ENCODE assay signal across 18 mouse cellular contexts in the genomic region with DNA sequence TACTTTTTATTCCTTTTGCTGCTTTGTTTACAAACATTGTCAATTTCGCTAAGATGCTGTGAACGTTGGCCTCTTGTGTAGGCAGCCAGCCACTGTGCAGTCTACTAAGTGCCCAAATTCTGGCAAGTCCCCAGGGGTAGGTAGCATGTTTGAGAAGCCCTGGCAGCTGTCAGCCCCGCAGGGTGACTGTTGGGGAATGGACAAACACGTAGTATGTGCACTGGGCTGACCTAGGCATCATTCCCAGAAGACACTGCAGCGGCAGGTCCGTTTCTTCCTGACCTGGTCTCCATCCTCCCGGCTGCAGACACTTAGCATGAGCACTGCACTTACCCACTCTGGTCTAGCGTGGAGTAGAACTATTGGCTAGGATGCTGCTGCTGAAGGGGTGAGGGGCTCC. TPM values are rescaled to one million over a fixed set of nuclear protein-coding genes. Genes with fewer than 3 reads are reported as not detected.
DNase-seq lines count a peak whose midpoint lies in the region.
"Had no signal": no experiment of that assay in that cellular context is flagged by ENCODE, and none has a peak within 500 bp of the region (broad histone marks: within the 10 kb centered on the region; RNA-seq: fewer than 3 reads in every experiment).

No protein-coding gene starts in this region.

- 90% methylated on average over 8 of the region's 8 CpGs for WGBS in midbrain, embryonic 10.5 days

- H3K4me1 ChIP-seq in midbrain, embryonic 10.5 days: peaks cover 11% of the 10 kb centered on the region
- H3K4me1 ChIP-seq: limb, embryonic 12.5 days had no signal

- no peaks in the 10 kb centered on the region for H3K27me3 ChIP-seq in midbrain, embryonic 10.5 days (ENCODE audit: low read depth, poor library complexity, severe bottlenecking)
- H3K27me3 ChIP-seq: CH12.LX; embryonic facial prominence, embryonic 15.5 days; limb, embryonic 12.5 days; Patski had no signal

- intact Hi-C loops in heart, postnatal 25 days (cut with DNase I): no loop called here

- H3K36me3 ChIP-seq in midbrain, embryonic 10.5 days: peaks cover 91% of the 10 kb centered on the region

- no peak overlapping the region for H3K4me3 ChIP-seq in midbrain, embryonic 10.5 days
- H3K4me3 ChIP-seq: embryonic facial prominence, embryonic 15.5 days; limb, embryonic 12.5 days had no signal

- peak overlapping the region; percentile 70 for H3K27ac ChIP-seq in midbrain, embryonic 10.5 days (replicated peaks)
- H3K27ac ChIP-seq: embryonic facial prominence, embryonic 15.5 days; limb, embryonic 12.5 days had no signal

- DNase-seq in heart, adult 18-20 months: peak; percentile 58 to 62
- no peak for DNase-seq in heart, postnatal 25 days (ENCODE audit: low spot score)
- peak; percentile 81 for DNase-seq in brain, adult 2 months (ENCODE audit: low read depth, low spot score)
- DNase-seq in cerebellum, adult 11-12 months: peak; percentile 76
- no peak for DNase-seq in midbrain, embryonic 10.5 days (ENCODE audit: low spot score)
- no peak for DNase-seq in frontal cortex, postnatal 36 days (ENCODE audit: low spot score in 2 of 2)
- no peak for DNase-seq in embryo, embryonic 10 days (ENCODE audit: low spot score)
- DNase-seq: kidney, adult 8-10 months; lung, adult 2 months; right cerebral cortex, postnatal 25 days had no signal

- H3K9me3 ChIP-seq in midbrain, embryonic 10.5 days (replicated peaks): no peaks in the 10 kb centered on the region
- H3K9me3 ChIP-seq: embryonic facial prominence, embryonic 15.5 days; limb, embryonic 12.5 days had no signal

RNA-seq across cellular contexts. Expression of a gene that starts 54.1 kb away (rescaled TPM):
- 10 to 100 TPM; 30.4 to 35.6 TPM for total RNA-seq in heart, adult 18-20 months (2021)
- total RNA-seq in heart, postnatal 25 days (2021): 10 to 100 TPM; 15.0 to 26.5 TPM
- polyA plus RNA-seq in midbrain, embryonic 10.5 days (2016; fragmentation: Nextera tagmentation; extraction: Ambion mirVana): 53.2 and 64.6 TPM in 2 replicates

RNA-seq across cellular contexts. Expression of a gene that starts 58.9 kb away (rescaled TPM):
- total RNA-seq in heart, adult 18-20 months (2021): not detected
- total RNA-seq in heart, postnatal 25 days (2021): not detected
- 0.27 and 0.30 TPM in 2 replicates for polyA plus RNA-seq in midbrain, embryonic 10.5 days (2016; fragmentation: Nextera tagmentation; extraction: Ambion mirVana)
- total RNA-seq: adrenal gland, adult 18-20 months; layer of hippocampus, postnatal 14 days had no signal
- polyA plus RNA-seq: heart, postnatal 0 days; Patski; stomach, embryonic 14.5 days had no signal

Comparison
In these comparisons a context has a peak if more than half of its experiments do, and no peak if none do; other contexts are left out.
1. DNase-seq: peak in heart, adult 18-20 months (2 of 2), brain, adult 2 months (single experiment) and cerebellum, adult 11-12 months (single experiment); none in heart, postnatal 25 days (single experiment), midbrain, embryonic 10.5 days (single experiment), frontal cortex, postnatal 36 days (0 of 2) and embryo, embryonic 10 days (single experiment).